Mouse (Mus musculus) neural tube, embryonic 12.5 days (tissue): ENCODE results near the gene Prkacb. TPM values are rescaled to one million over a fixed set of nuclear protein-coding genes. Genes with fewer than 3 reads are reported as not detected.

ENCODE experiments used
- ATAC-seq: fragments of 200-750 bp; cut with Nextera tagmentation; 2 replicates; pipeline ENCODE4 v1.8.0; 2017; ENCODE audit warnings: low read depth, mild to moderate bottlenecking, moderate TSS enrichment, moderate library complexity; ENCODE audit not compliant: low FRiP score
- H3K27ac ChIP-seq: fragments of 300-500 bp; sonication (generic); 2 replicates; pipeline ENCODE4 v1.5.1; 2016
- H3K27me3 ChIP-seq: fragments of 300-500 bp; sonication (generic); replicated peaks from 2 replicates; pipeline ENCODE4 v1.6.1; 2016; ENCODE audit warnings: mild to moderate bottlenecking
- H3K36me3 ChIP-seq: fragments of 300-500 bp; sonication (generic); 2 replicates; pipeline ENCODE4 v1.6.1; 2016; ENCODE audit warnings: mild to moderate bottlenecking
- H3K4me1 ChIP-seq: fragments of 300-500 bp; sonication (generic); 2 replicates; pipeline ENCODE4 v1.6.1; 2016
- H3K4me2 ChIP-seq: fragments of 300-500 bp; sonication (generic); replicated peaks from 2 replicates; pipeline ENCODE4 v1.6.1; 2016; ENCODE audit warnings: mild to moderate bottlenecking
- H3K4me3 ChIP-seq: fragments of 300-500 bp; sonication (generic); 2 replicates; pipeline ENCODE4 v1.5.1; 2016
- H3K9ac ChIP-seq: fragments of 300-500 bp; sonication (generic); 2 replicates; pipeline ENCODE4 v1.6.1; 2016; ENCODE audit warnings: mild to moderate bottlenecking
- H3K9me3 ChIP-seq: fragments of 300-500 bp; sonication (generic); 2 replicates; pipeline ENCODE4 v1.6.1; 2016; ENCODE audit warnings: mild to moderate bottlenecking
- WGBS: fragments of 180-500 bp; shearing (Covaris S2); methylation state at CpG from one replicate; pipeline ENCODE4 v1.1.7; 2016; 5-methylcytosine and 5-hydroxymethylcytosine counted together
- polyA plus RNA-seq: library from polyadenylated mRNA; unstranded; fragments of >200 nt; fragmentation: Nextera tagmentation; extraction: Ambion mirVana; gene quantifications from 2 replicates; pipeline ENCODE4 v1.2.1, GENCODE M21; 2016

The Prkacb gene
- polyA plus RNA-seq, 1 experiment from 2014 or later: 99.4 TPM

DNA sequence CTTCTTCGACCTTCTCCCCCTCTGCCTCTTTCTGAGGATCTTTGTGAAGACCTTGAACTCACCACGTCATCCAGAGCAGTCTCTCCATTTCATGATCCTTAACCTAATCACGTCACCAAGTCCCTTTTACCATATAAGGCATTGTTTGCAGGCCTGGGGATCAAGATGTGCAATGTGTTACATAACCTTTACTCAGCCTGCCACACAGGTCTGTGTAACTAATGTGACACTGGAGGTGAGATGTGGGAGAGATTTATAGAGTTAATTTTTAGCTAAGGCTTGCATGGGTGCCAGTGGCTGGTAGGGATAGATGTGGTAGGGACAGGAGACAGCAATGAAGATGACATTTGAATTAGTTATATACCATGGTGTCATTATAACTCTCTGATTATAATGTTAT, 104.4 kb downstream of the Prkacb start:
- H3K9me3 ChIP-seq: no peaks in the 10 kb centered on the region
- no peak overlapping the region for H3K4me2 ChIP-seq
- H3K4me1 ChIP-seq: no peaks in the 10 kb centered on the region
- WGBS: 79% methylated on average over 3 of the region's 3 CpGs
- ATAC-seq: no peak
- H3K9ac ChIP-seq: no peak overlapping the region
- H3K27me3 ChIP-seq: no peaks in the 10 kb centered on the region
- no peak overlapping the region for H3K4me3 ChIP-seq
- H3K27ac ChIP-seq: no peak overlapping the region
- no peaks in the 10 kb centered on the region for H3K36me3 ChIP-seq

GRCm38 (mm10) chr3:146704099-146704498, 108.7 kb downstream of the Prkacb start:
- 85% methylated on average over 4 of the region's 4 CpGs for WGBS
- no peak overlapping the region for H3K9ac ChIP-seq
- no peaks in the 10 kb centered on the region for H3K9me3 ChIP-seq
- no peak overlapping the region for H3K4me2 ChIP-seq
- no peaks in the 10 kb centered on the region for H3K4me1 ChIP-seq
- no peaks in the 10 kb centered on the region for H3K27me3 ChIP-seq
- no peak overlapping the region for H3K27ac ChIP-seq
- H3K36me3 ChIP-seq: no peaks in the 10 kb centered on the region
- no peak overlapping the region for H3K4me3 ChIP-seq
- no peak for ATAC-seq

DNA sequence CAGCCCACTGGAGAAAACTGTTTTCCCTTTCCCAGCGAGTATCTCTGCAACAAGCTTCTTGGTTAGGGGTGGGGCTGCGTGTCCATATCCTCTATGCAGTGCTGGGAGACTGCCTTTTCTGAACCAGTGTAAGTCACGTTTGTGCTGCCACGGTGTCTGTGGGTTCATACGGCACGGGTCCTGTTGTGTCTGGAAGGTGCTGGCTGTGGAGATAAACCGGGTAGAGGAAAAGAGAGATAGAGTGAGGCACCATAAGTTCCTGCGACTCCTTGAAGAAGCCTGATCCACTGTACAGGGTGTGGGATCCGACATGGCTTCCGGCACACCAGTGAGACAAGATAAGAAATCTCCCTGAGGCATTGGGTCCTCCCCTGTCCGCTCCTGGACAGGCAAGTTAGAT, 112.7 kb downstream of the Prkacb start:
- Histone ChIP-seq H3K4me2 (no peak overlapping the region), H3K27ac (no peak overlapping the region), H3K4me3 (no peak overlapping the region), H3K4me1 (no peaks in the 10 kb centered on the region), H3K9ac (no peak overlapping the region), H3K9me3 (no peaks in the 10 kb centered on the region), H3K27me3 (no peaks in the 10 kb centered on the region), H3K36me3 (no peaks in the 10 kb centered on the region)
- no peak for ATAC-seq
- WGBS: 89% methylated on average over 11 of the region's 11 CpGs

DNA sequence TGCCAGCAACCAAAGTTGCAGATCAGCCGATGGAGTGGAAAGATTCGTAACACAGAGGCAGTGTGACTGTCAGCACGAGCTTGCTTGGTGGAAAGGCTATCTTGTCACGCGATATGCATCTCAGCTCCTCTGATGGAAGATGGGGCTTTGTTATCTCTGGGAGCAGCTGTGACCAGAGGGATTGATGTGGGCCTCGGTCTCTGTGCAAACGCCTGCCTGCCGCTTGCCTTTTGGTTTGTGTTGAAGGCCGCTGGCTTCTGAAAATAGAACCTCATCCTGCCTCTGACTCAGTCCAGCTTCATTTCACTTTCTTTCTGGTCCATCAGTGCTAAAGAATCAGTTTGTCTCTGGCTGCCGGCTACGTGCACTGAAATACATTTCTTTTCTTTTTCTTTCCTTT, 113.8 kb downstream of the Prkacb start:
- Histone ChIP-seq H3K9me3 (no peaks in the 10 kb centered on the region), H3K27me3 (no peaks in the 10 kb centered on the region), H3K4me1 (no peaks in the 10 kb centered on the region), H3K4me2 (no peak overlapping the region), H3K27ac (no peak overlapping the region), H3K4me3 (no peak overlapping the region), H3K36me3 (no peaks in the 10 kb centered on the region), H3K9ac (no peak overlapping the region)
- ATAC-seq: no peak
- 67% methylated on average over 11 of the region's 11 CpGs for WGBS

GRCm38 (mm10) chr3:146692547-146692946, 120.2 kb downstream of the Prkacb start:
- Histone ChIP-seq H3K9ac (no peak overlapping the region), H3K4me2 (no peak overlapping the region), H3K27me3 (no peaks in the 10 kb centered on the region), H3K4me3 (no peak overlapping the region), H3K9me3 (no peaks in the 10 kb centered on the region), H3K36me3 (no peaks in the 10 kb centered on the region), H3K4me1 (no peaks in the 10 kb centered on the region), H3K27ac (no peak overlapping the region)
- WGBS: 83% methylated on average over 5 of the region's 5 CpGs
- ATAC-seq: no peak

DNA sequence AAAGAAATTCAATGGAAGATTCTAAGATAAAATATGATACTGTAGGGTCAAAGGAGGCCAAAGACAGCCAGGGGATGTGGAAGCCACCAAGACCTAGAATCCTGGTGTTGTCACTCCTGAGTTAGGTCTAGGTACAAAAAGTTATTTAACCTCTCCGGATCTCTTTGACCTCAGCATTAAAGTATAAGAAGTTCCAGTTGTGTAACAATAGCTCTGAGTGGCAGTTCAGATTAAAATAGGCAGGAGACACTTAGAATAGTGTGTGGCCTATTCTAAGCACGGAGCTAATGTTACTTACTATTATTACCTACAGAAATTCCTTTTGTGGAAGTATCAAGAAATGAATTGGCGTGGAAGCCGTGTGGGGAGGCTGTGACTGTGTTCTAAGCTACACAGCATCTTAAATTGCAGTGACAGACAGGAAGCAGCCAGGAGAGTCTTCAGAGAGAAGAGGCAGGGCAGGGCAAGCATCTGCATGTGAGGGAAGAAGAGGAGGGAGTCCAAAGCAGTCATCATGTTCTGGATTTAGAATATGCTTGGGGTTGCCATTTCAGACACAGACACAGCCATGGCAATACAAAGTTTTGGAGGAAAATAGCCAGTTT, 125.6 kb downstream of the Prkacb start:
- no peak overlapping the region for H3K9ac ChIP-seq
- no peak for ATAC-seq
- WGBS: 86% methylated on average over 4 of the region's 4 CpGs
- no peaks in the 10 kb centered on the region for H3K4me1 ChIP-seq
- no peaks in the 10 kb centered on the region for H3K36me3 ChIP-seq
- H3K4me3 ChIP-seq: no peak overlapping the region
- no peaks in the 10 kb centered on the region for H3K9me3 ChIP-seq
- no peaks in the 10 kb centered on the region for H3K27me3 ChIP-seq
- H3K27ac ChIP-seq: no peak overlapping the region
- H3K4me2 ChIP-seq: no peak overlapping the region

GRCm38 (mm10) chr3:146686428-146686827, 126.4 kb downstream of the Prkacb start:
- Histone ChIP-seq H3K4me1 (no peaks in the 10 kb centered on the region), H3K4me3 (no peak overlapping the region), H3K27ac (no peak overlapping the region), H3K27me3 (no peaks in the 10 kb centered on the region), H3K9ac (no peak overlapping the region), H3K36me3 (no peaks in the 10 kb centered on the region), H3K4me2 (no peak overlapping the region), H3K9me3 (no peaks in the 10 kb centered on the region)
- WGBS: 93% methylated on average over 8 of the region's 8 CpGs
- no peak for ATAC-seq

DNA sequence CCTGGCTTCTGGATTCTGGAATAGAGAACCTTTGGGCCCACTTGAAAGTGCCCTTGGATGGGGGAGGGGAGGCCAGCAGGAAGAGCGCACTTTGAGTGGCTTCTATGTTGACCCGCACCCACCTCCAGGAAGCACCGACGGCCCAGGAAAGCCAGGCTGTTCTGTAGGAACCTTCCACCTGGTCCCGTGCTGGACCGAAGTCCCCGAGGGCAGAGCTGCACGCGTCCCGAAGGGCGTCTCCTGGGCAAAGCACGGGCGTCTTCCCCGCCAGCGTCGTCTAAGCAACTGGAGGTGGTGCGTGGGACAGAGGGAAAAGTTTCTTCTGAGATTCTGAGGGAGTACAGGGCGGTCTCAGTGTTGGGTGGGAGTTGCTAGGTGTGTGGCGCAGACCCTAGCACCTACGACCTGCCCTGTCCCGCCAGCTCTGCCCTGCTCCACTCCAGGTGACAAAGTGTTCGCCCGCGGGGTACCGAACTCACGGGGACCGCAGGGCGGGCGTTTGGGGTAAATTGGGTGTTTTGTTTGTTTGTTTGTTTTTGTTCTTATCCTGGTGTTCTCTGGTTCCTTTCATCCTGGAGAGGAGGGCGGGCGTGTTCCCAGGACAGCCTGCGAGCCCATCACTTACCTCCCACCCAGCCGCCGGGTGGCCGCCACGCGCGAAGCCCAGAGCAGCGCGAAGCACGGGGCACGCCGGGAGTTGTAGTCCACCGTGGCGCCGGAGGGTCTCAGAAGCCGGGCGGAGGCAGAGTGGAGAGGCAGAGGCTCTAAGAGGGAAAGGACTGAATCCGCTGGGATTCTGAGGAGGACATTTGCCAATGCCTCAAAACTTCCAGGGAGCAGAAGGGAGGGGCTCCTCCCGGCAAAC, 127.7 kb downstream of the Prkacb start, which contains the start of gene Samd13:
TSS of gene Samd13 (minus strand) at position 782 of the 865 bp plus-strand sequence.
- peak within 1 kb of the TSS; percentile 52 for H3K4me3 ChIP-seq
- H3K9ac ChIP-seq: peak within 1 kb of the TSS; percentile 51; the same call in 1 of the 2 replicates
- H3K4me1 ChIP-seq: no peaks in the 10 kb centered on the region
- H3K27me3 ChIP-seq: no peaks in the 10 kb centered on the region
- H3K27ac ChIP-seq: no peak within 1 kb of the TSS
- ATAC-seq: peak; percentile 95
- H3K36me3 ChIP-seq: no peaks in the 10 kb centered on the region
- 5% methylated on average over 50 of the region's 50 CpGs for WGBS
- no peaks in the 10 kb centered on the region for H3K9me3 ChIP-seq
- peak within 1 kb of the TSS; percentile 87 for H3K4me2 ChIP-seq

DNA sequence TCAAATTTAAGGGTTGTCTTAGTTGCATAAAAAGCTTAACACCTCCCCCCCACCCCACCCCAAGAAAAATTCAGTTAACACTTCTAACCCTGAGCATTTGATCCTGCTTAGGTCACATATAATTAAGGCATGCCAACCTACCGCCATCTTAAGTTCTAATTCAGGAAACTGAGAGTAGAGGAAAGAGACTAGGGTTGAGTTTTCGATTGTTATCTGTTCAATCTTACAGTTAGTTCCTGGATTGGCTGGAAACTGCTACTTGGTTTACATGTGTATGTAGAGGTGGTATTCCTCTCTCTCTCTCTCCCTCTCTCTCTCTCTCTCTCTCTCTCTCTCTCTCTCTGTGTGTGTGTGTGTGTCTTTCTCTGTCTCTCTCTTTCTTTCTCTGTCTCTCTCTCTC, 129.7 kb downstream of the Prkacb start:
- Histone ChIP-seq H3K4me1 (no peaks in the 10 kb centered on the region), H3K9me3 (no peaks in the 10 kb centered on the region), H3K27ac (no peak overlapping the region), H3K4me3 (no peak overlapping the region), H3K36me3 (no peaks in the 10 kb centered on the region), H3K4me2 (no peak overlapping the region), H3K27me3 (no peaks in the 10 kb centered on the region), H3K9ac (no peak overlapping the region)
- 85% methylated on average over 2 of the region's 2 CpGs for WGBS
- ATAC-seq: no peak

GRCm38 (mm10) chr3:146682140-146682651, 130.6 kb downstream of the Prkacb start:
- Histone ChIP-seq H3K27ac (no peak overlapping the region), H3K36me3 (no peaks in the 10 kb centered on the region), H3K4me1 (no peaks in the 10 kb centered on the region), H3K4me3 (no peak overlapping the region), H3K4me2 (peak overlapping the region; percentile 33; the same call in 1 of the 2 replicates), H3K9me3 (no peaks in the 10 kb centered on the region), H3K27me3 (no peaks in the 10 kb centered on the region), H3K9ac (0 out of 2 replicates have a peak overlapping the region, but pooled peaks have one; percentile 13)
- WGBS: 42% methylated on average over 13 of the region's 13 CpGs
- ATAC-seq: no peak; the same call in 1 of the 2 replicates

DNA sequence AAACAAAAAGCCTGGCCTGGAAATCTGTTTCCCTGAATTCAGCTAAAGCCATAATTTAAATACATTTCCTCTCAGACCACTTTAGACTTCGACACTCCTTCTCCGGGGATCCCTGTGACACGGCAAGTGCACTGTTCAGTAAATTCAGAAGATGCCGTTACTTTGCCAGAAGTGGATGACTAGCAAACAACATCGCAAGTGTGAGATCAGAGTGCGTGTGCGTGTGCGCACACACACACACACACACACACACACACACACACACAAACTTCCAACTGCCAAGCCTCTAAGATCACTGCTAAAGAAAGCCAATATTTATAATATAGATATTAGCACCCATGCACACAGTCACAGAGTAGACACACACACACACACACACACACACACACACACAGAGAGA, 131.1 kb downstream of the Prkacb start:
- no peaks in the 10 kb centered on the region for H3K36me3 ChIP-seq
- no peak overlapping the region for H3K27ac ChIP-seq
- H3K4me1 ChIP-seq: no peaks in the 10 kb centered on the region
- no peak for ATAC-seq
- 75% methylated on average over 8 of the region's 8 CpGs for WGBS
- peak overlapping the region; percentile 33; the same call in 1 of the 2 replicates for H3K4me2 ChIP-seq
- no peaks in the 10 kb centered on the region for H3K27me3 ChIP-seq
- H3K4me3 ChIP-seq: no peak overlapping the region
- H3K9me3 ChIP-seq: no peaks in the 10 kb centered on the region
- 0 out of 2 replicates have a peak overlapping the region, but pooled peaks have one; percentile 13 for H3K9ac ChIP-seq

DNA sequence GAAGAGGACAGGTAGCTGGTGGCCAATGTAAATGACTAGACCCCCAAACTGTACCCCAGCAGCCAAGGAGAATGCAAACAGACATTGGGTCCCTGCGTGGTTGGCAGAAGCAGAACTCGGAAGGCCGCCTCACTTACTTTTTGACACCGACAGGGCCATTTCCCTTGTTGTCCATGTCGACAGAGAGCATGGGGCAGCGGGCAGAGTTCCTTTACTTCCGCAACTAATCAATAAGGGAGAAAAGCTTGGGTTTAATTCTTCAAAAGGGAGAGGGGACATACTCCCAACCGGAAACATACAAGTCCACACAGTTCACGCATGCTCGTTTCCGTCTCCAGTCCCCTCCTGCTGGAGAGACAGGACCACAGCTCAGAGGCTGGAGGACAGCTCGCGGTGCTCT, 132.2 kb downstream of the Prkacb start:
- Histone ChIP-seq H3K36me3 (no peaks in the 10 kb centered on the region), H3K27ac (no peak overlapping the region), H3K4me1 (no peaks in the 10 kb centered on the region), H3K4me3 (no peak overlapping the region), H3K4me2 (no peak overlapping the region), H3K27me3 (no peaks in the 10 kb centered on the region), H3K9ac (no peak overlapping the region), H3K9me3 (no peaks in the 10 kb centered on the region)
- ATAC-seq: no peak
- WGBS: 94% methylated on average over 13 of the region's 13 CpGs
